Mouse (Mus musculus) neural tube, embryonic 11.5 days (tissue): Measurements from ENCODE around the gene Adh1. TPM values are rescaled to one million over a fixed set of nuclear protein-coding genes. Genes with fewer than 3 reads are reported as not detected.

Experiments used
- ATAC-seq: fragments of 200-750 bp; cut with Nextera tagmentation; 2 replicates; pipeline ENCODE4 v1.8.0; 2017; ENCODE audit warnings: moderate number of reproducible peaks, mild to moderate bottlenecking, moderate TSS enrichment, moderate library complexity; ENCODE audit not compliant: insufficient read depth, low FRiP score, low TSS enrichment
- DNase-seq: peaks from one replicate; pipeline ENCODE4 v3.0.0-alpha.2; 2015; ENCODE audit warnings: low spot score
- H3K27ac ChIP-seq: fragments of 300-500 bp; sonication (generic); 2 replicates; pipeline ENCODE4 v1.5.1; 2014; ENCODE audit warnings: low read depth, mild to moderate bottlenecking, low read length
- H3K27me3 ChIP-seq: fragments of 300-500 bp; sonication (generic); 2 replicates; pipeline ENCODE4 v1.6.1; 2014; ENCODE audit warnings: mild to moderate bottlenecking, low read length, mixed read lengths; ENCODE audit not compliant: control insufficient read depth, insufficient read depth
- H3K36me3 ChIP-seq: fragments of 300-500 bp; sonication (generic); 2 replicates; pipeline ENCODE4 v1.6.1; 2014; ENCODE audit warnings: mild to moderate bottlenecking, low read length, moderate library complexity, mixed read lengths; ENCODE audit not compliant: control insufficient read depth, insufficient read depth
- H3K4me1 ChIP-seq: fragments of 300-500 bp; sonication (generic); 2 replicates; pipeline ENCODE4 v1.6.1; 2014; ENCODE audit warnings: low read length, mixed read lengths; ENCODE audit not compliant: control insufficient read depth, insufficient read depth
- H3K4me2 ChIP-seq: fragments of 300-500 bp; sonication (generic); 2 replicates; pipeline ENCODE4 v1.6.1; 2014; ENCODE audit warnings: low read depth, mild to moderate bottlenecking, moderate library complexity
- H3K4me3 ChIP-seq: fragments of 300-500 bp; sonication (generic); 2 replicates; pipeline ENCODE4 v1.5.1; 2014; ENCODE audit warnings: low read depth, low read length
- H3K9ac ChIP-seq: fragments of 300-500 bp; sonication (generic); 2 replicates; pipeline ENCODE4 v1.6.1; 2014; ENCODE audit warnings: mild to moderate bottlenecking, low read length
- H3K9me3 ChIP-seq: fragments of 300-500 bp; sonication (generic); 2 replicates; pipeline ENCODE4 v1.6.1; 2016; ENCODE audit warnings: low read length; ENCODE audit not compliant: control insufficient read depth
- WGBS: fragments of 180-500 bp; shearing (Covaris S2); extraction: QIAGEN DNeasy Blood & Tissue Kit; methylation state at CpG from one replicate; pipeline ENCODE4 v1.1.7; 2014; 5-methylcytosine and 5-hydroxymethylcytosine counted together
- polyA plus RNA-seq: library from polyadenylated mRNA; unstranded; fragments of >200 nt; fragmentation: Nextera tagmentation; extraction: Ambion mirVana; gene quantifications from 2 replicates; pipeline ENCODE4 v1.2.1, GENCODE M21; 2014

Adh1 gene
- polyA plus RNA-seq, 1 experiment from 2014 or later = 2.1 TPM

DNA sequence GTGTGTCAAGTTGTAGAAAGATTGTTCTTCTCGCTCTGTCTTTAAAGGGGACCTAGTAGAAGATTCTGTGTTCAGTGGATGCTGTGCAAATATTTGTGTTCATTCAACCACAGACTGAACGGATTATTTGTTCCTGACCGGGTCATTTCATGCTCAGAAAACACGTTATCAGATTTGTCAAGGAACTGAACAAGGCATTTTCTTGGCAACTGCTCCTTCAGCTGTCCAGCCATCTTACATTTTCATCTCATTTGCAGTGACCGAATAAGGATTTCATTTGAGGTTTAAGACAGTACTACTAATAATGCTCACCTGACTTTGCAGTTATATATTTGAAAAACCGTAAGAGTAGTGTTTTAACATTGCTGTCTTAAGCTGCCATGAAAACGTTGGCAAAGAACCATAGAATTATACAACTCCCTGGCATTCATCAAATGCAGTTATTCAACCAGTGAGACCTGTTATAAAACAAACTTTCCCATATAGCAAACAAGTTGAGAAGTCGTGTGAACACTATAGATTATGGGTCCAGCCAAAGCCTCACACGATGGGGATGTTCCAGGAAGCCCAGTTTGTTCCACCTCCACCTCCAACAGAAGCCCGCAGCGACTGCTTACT is 24.1 kb upstream of the Adh1 start:
- ATAC-seq (no peak), DNase-seq (no peak)
- no peaks in the 10 kb centered on the region for H3K9me3 ChIP-seq
- H3K4me3 ChIP-seq = no peak overlapping the region
- H3K4me1 ChIP-seq = no peaks in the 10 kb centered on the region
- no peaks in the 10 kb centered on the region for H3K27me3 ChIP-seq
- H3K9ac ChIP-seq = no peak overlapping the region
- no peak overlapping the region for H3K4me2 ChIP-seq
- H3K27ac ChIP-seq = no peak overlapping the region
- WGBS = 79% methylated on average over 11 of the region's 11 CpGs
- H3K36me3 ChIP-seq = no peaks in the 10 kb centered on the region

DNA sequence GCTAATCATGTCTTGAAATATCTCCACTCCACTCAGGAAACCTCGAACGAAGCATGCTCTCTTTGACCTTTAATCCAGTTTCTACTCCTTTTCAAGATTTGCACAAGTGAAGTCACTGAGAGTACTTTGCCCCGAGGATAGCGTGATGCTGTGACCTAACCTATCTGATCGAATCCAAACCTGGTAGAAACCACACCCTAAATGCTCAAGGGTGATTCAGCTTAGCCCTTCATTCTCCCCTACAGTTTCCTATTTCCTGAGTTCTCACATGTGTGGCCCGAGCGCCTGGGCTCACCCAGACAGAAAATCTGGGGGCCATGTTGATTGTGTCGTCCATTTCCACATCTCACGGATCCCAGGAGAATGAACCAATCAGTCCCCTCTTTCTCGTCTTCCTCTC is 22.7 kb upstream of the Adh1 start:
- WGBS = 89% methylated on average over 10 of the region's 10 CpGs
- Histone ChIP-seq H3K27me3 (no peaks in the 10 kb centered on the region), H3K4me3 (no peak overlapping the region), H3K36me3 (no peaks in the 10 kb centered on the region), H3K4me2 (no peak overlapping the region), H3K9me3 (no peaks in the 10 kb centered on the region), H3K27ac (no peak overlapping the region), H3K4me1 (no peaks in the 10 kb centered on the region), H3K9ac (no peak overlapping the region)
- no peak for ATAC-seq
- no peak for DNase-seq

DNA sequence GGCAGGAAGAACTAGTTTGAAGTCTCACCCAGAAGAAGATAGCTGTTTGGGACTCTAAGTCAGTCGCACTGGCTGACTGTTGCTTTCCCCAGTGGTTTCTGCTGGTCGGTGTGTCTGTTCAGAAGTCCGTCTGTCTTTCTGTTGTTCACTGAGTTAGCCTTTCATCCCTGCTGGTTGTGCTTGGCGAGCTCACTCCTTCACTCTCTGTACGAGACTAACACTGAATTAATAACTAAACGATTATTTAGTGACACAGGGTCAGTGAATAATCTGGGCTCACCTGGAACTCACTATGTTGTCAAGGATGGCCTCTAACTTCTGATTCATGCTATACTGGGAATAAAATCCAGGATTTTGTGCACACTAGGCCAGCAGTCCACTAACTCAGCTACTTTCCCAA is 21.3 kb upstream of the Adh1 start:
- Histone ChIP-seq H3K27me3 (no peaks in the 10 kb centered on the region), H3K9me3 (no peaks in the 10 kb centered on the region), H3K36me3 (no peaks in the 10 kb centered on the region), H3K4me3 (no peak overlapping the region), H3K9ac (no peak overlapping the region), H3K4me2 (no peak overlapping the region), H3K4me1 (no peaks in the 10 kb centered on the region), H3K27ac (no peak overlapping the region)
- ATAC-seq (no peak), DNase-seq (no peak)
- WGBS = 88% methylated on average over 6 of the region's 6 CpGs

DNA sequence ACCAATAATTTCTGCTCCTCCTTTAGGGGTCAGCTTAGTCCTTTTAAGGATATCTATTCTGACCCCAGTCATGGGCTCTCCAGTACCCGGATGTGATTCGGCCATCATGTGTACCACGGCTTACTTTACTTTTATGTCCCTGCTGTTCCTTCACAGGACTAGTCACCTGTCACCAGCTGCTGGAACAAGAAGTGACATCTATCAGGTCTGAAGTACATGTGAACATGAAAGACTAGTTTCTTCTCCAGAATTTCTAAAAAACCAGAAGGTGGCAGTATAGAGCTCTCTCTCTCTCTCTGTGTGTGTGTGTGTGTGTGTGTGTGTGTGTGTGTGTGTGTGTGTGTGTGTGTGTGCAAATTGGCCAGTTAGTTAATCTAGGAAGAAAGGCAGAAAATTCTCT is 20.4 kb upstream of the Adh1 start:
- no peaks in the 10 kb centered on the region for H3K9me3 ChIP-seq
- no peak for ATAC-seq
- no peak overlapping the region for H3K4me3 ChIP-seq
- H3K4me2 ChIP-seq = no peak overlapping the region
- WGBS = 90% methylated on average over 3 of the region's 3 CpGs
- no peaks in the 10 kb centered on the region for H3K4me1 ChIP-seq
- no peak overlapping the region for H3K27ac ChIP-seq
- H3K36me3 ChIP-seq = no peaks in the 10 kb centered on the region
- no peaks in the 10 kb centered on the region for H3K27me3 ChIP-seq
- DNase-seq = no peak
- H3K9ac ChIP-seq = no peak overlapping the region

DNA sequence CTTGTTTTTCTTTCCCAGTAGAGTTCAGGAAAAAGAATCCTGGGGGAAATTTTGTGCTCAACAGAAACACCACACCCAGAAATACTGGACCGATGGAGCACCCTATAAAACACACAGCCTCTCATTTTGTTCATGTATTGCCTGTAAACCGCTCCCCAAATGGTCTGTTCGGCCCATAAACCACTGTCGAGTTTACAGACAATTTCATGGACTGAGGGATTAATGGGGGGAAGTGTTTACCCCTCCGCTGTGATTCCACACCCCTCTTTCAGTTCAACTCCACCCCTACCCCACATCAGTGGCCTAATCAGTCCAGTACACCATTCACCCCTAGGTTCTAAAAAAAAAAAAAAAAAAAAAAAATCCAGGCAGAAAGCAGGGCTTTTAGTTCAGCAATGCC is 19.8 kb upstream of the Adh1 start:
- no peak for ATAC-seq
- H3K27me3 ChIP-seq = no peaks in the 10 kb centered on the region
- no peaks in the 10 kb centered on the region for H3K4me1 ChIP-seq
- H3K9me3 ChIP-seq = no peaks in the 10 kb centered on the region
- no peak overlapping the region for H3K4me2 ChIP-seq
- DNase-seq = no peak
- WGBS = 66% methylated on average over 5 of the region's 5 CpGs
- no peaks in the 10 kb centered on the region for H3K36me3 ChIP-seq
- H3K4me3 ChIP-seq = no peak overlapping the region
- no peak overlapping the region for H3K9ac ChIP-seq
- H3K27ac ChIP-seq = no peak overlapping the region

DNA sequence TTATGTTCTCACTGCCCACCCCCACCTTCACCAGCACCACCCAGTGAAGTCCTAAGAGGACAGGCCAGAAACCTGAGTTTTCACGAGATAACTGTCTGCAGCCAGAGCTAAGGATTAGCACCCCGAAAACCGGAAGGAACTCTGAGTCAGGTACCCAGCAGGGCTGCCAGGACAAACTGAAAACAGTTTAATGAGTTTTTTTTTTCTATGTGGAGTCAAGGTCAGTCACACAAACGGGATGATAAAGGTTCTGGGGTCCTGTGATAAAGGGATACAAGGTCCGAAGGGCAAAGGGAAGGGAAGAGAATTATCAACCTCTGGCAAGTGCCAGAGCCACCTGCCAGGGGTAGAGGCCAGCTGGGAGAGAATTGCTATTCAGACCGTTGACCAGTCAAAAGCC is 19.4 kb upstream of the Adh1 start:
- H3K27me3 ChIP-seq = no peaks in the 10 kb centered on the region
- 66% methylated on average over 6 of the region's 6 CpGs for WGBS
- no peak overlapping the region for H3K9ac ChIP-seq
- ATAC-seq = no peak
- no peaks in the 10 kb centered on the region for H3K36me3 ChIP-seq
- no peak overlapping the region for H3K27ac ChIP-seq
- H3K4me2 ChIP-seq = no peak overlapping the region
- no peak for DNase-seq
- no peak overlapping the region for H3K4me3 ChIP-seq
- no peaks in the 10 kb centered on the region for H3K4me1 ChIP-seq
- no peaks in the 10 kb centered on the region for H3K9me3 ChIP-seq

DNA sequence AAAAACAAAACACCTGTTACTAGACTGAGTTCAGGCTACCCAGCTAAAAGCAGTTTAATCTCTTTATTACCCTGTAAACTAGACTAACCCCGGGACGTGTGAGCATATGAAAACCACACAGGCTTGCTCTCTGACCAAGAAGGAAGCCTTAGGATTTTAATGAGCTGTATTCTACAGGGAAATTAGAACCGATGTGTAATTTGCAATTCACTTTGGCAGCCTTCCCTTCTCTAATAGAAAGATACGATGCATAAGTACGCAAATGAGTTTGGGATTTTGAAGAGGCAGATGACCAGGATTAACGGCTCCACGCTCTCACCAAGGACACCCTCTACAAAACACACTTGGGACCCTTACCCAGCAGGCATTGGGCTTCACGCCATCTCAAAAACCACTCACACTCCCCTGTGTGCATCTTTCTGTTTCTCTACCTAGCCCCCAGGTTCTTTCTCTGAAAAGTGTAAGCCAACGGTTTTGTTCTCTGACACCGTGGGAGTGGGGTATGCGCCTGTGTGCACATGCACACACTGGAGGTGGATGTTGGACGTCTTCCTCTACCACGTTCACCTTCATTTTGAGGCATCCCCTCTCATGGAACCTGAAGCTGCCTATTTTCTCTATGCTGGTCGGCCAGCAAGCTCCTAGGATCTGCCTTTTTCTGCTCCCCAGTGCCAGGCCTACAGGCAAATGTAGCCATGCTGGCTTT is 18.6 kb upstream of the Adh1 start:
- no peak overlapping the region for H3K27ac ChIP-seq
- DNase-seq = no peak
- ATAC-seq = no peak
- no peak overlapping the region for H3K4me3 ChIP-seq
- H3K4me2 ChIP-seq = no peak overlapping the region
- no peaks in the 10 kb centered on the region for H3K4me1 ChIP-seq
- 86% methylated on average over 14 of the region's 14 CpGs for WGBS
- H3K9me3 ChIP-seq = no peaks in the 10 kb centered on the region
- H3K36me3 ChIP-seq = no peaks in the 10 kb centered on the region
- H3K27me3 ChIP-seq = no peaks in the 10 kb centered on the region
- no peak overlapping the region for H3K9ac ChIP-seq

DNA sequence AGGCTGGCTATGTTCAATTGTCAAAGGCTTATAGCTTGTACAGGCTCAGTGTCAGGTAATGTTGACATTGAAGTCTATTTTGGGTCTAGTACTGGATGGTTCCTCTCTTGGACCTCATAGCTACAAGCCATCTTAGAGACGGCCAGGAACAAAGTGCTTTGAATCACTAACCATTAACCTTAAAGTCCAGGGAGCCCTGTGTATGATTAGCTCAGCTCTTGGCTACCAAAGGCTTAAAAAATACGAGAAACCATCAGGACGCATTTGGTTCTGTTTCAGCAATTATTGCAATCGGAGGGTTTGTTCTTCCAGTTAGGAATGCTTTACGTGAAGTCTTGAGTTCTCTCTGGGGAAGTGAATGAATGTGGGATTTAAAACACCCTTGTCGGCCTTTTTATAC is 17.9 kb upstream of the Adh1 start:
- no peak overlapping the region for H3K9ac ChIP-seq
- no peak for ATAC-seq
- H3K36me3 ChIP-seq = no peaks in the 10 kb centered on the region
- 89% methylated on average over 6 of the region's 6 CpGs for WGBS
- no peak for DNase-seq
- H3K27me3 ChIP-seq = no peaks in the 10 kb centered on the region
- no peak overlapping the region for H3K4me2 ChIP-seq
- H3K4me1 ChIP-seq = no peaks in the 10 kb centered on the region
- no peak overlapping the region for H3K27ac ChIP-seq
- no peaks in the 10 kb centered on the region for H3K9me3 ChIP-seq
- no peak overlapping the region for H3K4me3 ChIP-seq

DNA sequence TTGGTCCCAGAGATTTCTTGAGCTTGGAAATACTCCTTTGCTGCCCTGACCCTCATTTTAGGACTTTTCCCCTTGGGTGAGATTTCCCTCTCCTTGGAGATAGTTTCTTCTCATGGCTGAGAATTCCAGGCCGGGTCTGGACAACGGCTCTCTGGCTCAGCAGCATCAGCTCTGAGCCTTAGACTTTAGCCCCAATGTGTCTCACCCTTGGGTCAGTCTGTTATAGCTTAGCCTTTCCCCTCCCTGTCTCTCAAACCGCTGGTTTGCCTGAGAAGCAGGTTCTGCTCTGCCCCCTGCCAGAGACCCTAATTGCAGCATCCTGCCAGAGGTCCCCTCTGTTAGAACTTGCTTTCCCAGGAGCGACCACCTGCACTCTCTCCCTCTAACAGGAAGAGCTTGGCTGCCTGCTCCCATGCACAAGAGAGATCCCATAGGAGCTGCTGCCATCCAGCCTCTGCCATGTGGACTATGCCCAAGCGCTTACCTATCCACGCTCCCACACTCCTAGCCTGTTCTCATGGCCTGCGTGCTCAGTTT is 16.4 kb upstream of the Adh1 start:
- H3K4me2 ChIP-seq = no peak overlapping the region
- no peaks in the 10 kb centered on the region for H3K4me1 ChIP-seq
- H3K9me3 ChIP-seq = no peaks in the 10 kb centered on the region
- H3K27ac ChIP-seq = no peak overlapping the region
- ATAC-seq (no peak), DNase-seq (no peak)
- H3K27me3 ChIP-seq = no peaks in the 10 kb centered on the region
- WGBS = 80% methylated on average over 7 of the region's 7 CpGs
- no peak overlapping the region for H3K9ac ChIP-seq
- H3K36me3 ChIP-seq = no peaks in the 10 kb centered on the region
- H3K4me3 ChIP-seq = no peak overlapping the region
